Comparison of ENCODE assay signal across 21 mouse cellular contexts in the genomic region with DNA sequence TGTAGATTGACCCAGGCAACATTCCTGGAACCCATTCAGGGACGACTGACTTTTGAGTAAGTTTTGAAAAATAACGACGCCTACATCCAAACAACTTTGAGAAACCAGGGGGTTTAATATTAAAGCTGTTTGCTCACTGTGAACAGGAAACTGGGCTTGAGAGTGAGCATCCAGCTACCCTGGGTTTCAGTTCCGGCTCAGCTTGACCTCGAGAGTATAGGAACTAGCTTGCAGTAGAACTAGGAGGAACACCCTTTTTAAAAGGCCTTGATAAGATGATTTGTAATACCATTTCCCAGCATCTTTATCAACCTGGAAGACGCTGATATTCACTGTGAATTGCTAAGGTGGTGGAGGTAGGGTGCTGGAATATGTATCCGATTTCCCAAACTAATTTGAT. TPM values are rescaled to one million over a fixed set of nuclear protein-coding genes. Genes with fewer than 3 reads are reported as not detected.
A peak's percentile ranks its signal among the peaks of the same experiment; 100 is the strongest.
DNase-seq lines count a peak whose midpoint lies in the region; ATAC-seq and TF ChIP-seq lines count a peak whose summit lies in the region.
"Had no signal": no experiment of that assay in that cellular context is flagged by ENCODE, and none has a peak within 500 bp of the region (broad histone marks: within the 10 kb centered on the region; RNA-seq: fewer than 3 reads in every experiment).

No protein-coding gene starts in this region.

- DNase-seq in kidney, adult 11 months: no peak
- peak in 1 of 2 experiments; percentile 39 for DNase-seq in spleen, adult 2 months (ENCODE audit: low read depth in 1 of 2, low spot score in 2 of 2)
- no peak for DNase-seq in spleen, postnatal 14 days (ENCODE audit: low spot score in 2 of 2)
- no peak for DNase-seq in forebrain, embryonic 10.5 days (ENCODE audit: extremely low spot score, low spot score)
- no peak for DNase-seq in layer of hippocampus, adult 9-10 months (ENCODE audit: low spot score)
- DNase-seq: cerebellum, postnatal 14 days; gastrocnemius, postnatal 14 days; retina, postnatal 1 day; thymus, postnatal 4 days had no signal

- WGBS in kidney, embryonic 15.5 days: 66% methylated on average over 7 of the region's 7 CpGs
- 50% methylated on average over 7 of the region's 7 CpGs for WGBS in spleen, adult 2 months
- 20% methylated on average over 7 of the region's 7 CpGs for WGBS in macrophage (ENCODE audit: missing documents)
- 91% methylated on average over 7 of the region's 7 CpGs for WGBS in forebrain, embryonic 10.5 days

- no peak for ATAC-seq in kidney, embryonic 15.5 days (replicated peaks; ENCODE audit: low FRiP score)
- ATAC-seq in frontal cortex, adult (ENCODE audit: low TSS enrichment): no peak

- no peaks in the 10 kb centered on the region for H3K27me3 ChIP-seq in kidney, embryonic 15.5 days
- H3K27me3 ChIP-seq in spleen, adult 2 months (ENCODE audit: control insufficient read depth, insufficient read depth, low read length): no peaks in the 10 kb centered on the region
- no peaks in the 10 kb centered on the region for H3K27me3 ChIP-seq in forebrain, embryonic 10.5 days (ENCODE audit: poor library complexity, severe bottlenecking)
- H3K27me3 ChIP-seq: limb, embryonic 12.5 days; neural tube, embryonic 15.5 days had no signal

- H3K36me3 ChIP-seq in kidney, embryonic 15.5 days: no peaks in the 10 kb centered on the region
- H3K36me3 ChIP-seq in spleen, adult 2 months (ENCODE audit: control insufficient read depth, insufficient read depth, low read length): no peaks in the 10 kb centered on the region
- H3K36me3 ChIP-seq in macrophage (ENCODE audit: inconsistent target): no peaks in the 10 kb centered on the region
- H3K36me3 ChIP-seq in forebrain, embryonic 10.5 days (replicated peaks): no peaks in the 10 kb centered on the region
- H3K36me3 ChIP-seq: limb, embryonic 12.5 days; neural tube, embryonic 15.5 days had no signal

- TF ChIP-seq CTCF in spleen, adult 2 months (IDR thresholded peaks at IDR 0.05; ENCODE audit: extremely low read depth, insufficient read depth, insufficient read length, insufficient replicate concordance): no peak

- H3K9me3 ChIP-seq in kidney, embryonic 15.5 days (replicated peaks): no peaks in the 10 kb centered on the region
- no peaks in the 10 kb centered on the region for H3K9me3 ChIP-seq in forebrain, embryonic 10.5 days
- H3K9me3 ChIP-seq: limb, embryonic 12.5 days; neural tube, embryonic 15.5 days had no signal

- H3K9ac ChIP-seq in kidney, embryonic 15.5 days: no peak overlapping the region
- H3K9ac ChIP-seq: limb, embryonic 12.5 days; neural tube, embryonic 15.5 days had no signal

- no peak overlapping the region for H3K4me2 ChIP-seq in kidney, embryonic 15.5 days
- H3K4me2 ChIP-seq: limb, embryonic 12.5 days; neural tube, embryonic 15.5 days had no signal

- H3K27ac ChIP-seq in kidney, embryonic 15.5 days: peak overlapping the region; percentile 27; the same call in 1 of the 2 replicates
- 0 out of 2 replicates have a peak overlapping the region, but pooled peaks have one; percentile 5 for H3K27ac ChIP-seq in spleen, adult 2 months (ENCODE audit: insufficient read depth, low read length)
- H3K27ac ChIP-seq in macrophage: peak overlapping the region; percentile 84
- H3K27ac ChIP-seq in forebrain, embryonic 10.5 days: no peak overlapping the region
- H3K27ac ChIP-seq: left cerebral cortex, adult 2 months; limb, embryonic 12.5 days; neural tube, embryonic 15.5 days had no signal

- H3K4me1 ChIP-seq in kidney, embryonic 15.5 days: peaks cover 28% of the 10 kb centered on the region
- H3K4me1 ChIP-seq in spleen, adult 2 months (ENCODE audit: control insufficient read depth, insufficient read depth, insufficient read length): peaks cover 4% of the 10 kb centered on the region; the same call in 1 of the 2 replicates
- no peaks in the 10 kb centered on the region for H3K4me1 ChIP-seq in forebrain, embryonic 10.5 days
- H3K4me1 ChIP-seq: limb, embryonic 12.5 days; neural tube, embryonic 15.5 days had no signal

- no peak for TF ChIP-seq POLR2A in spleen, adult 2 months (IDR thresholded peaks at IDR 0.05; ENCODE audit: low read depth, low read length)

- no peak overlapping the region for H3K4me3 ChIP-seq in kidney, embryonic 15.5 days (replicated peaks)
- no peak overlapping the region for H3K4me3 ChIP-seq in spleen, adult 2 months (ENCODE audit: extremely low read depth, insufficient read depth, insufficient read length)
- no peak overlapping the region for H3K4me3 ChIP-seq in macrophage (ENCODE audit: inconsistent target)
- H3K4me3 ChIP-seq in forebrain, embryonic 10.5 days: no peak overlapping the region
- H3K4me3 ChIP-seq: left cerebral cortex, adult 2 months; limb, embryonic 12.5 days; neural tube, embryonic 15.5 days had no signal

- no peaks in the 10 kb centered on the region; the same call in 1 of the 2 replicates for H3K79me2 ChIP-seq in macrophage (ENCODE audit: inconsistent target)

RNA-seq across cellular contexts. Expression of gene Shld2, which starts 13.9 kb away (rescaled TPM):
- 10.5 and 11.0 TPM in 2 replicates for polyA plus RNA-seq in kidney, embryonic 15.5 days (2015; fragmentation: Nextera tagmentation; extraction: Ambion mirVana)
- 2.4 and 3.3 TPM in 2 replicates for polyA plus RNA-seq in spleen, adult 2 months (2012; rRNA removed)
- 10 to 100 TPM in 19 of 26 experiments, 1 to 10 TPM in 7; 5.0 to 42.9 (median 24.9) TPM for total RNA-seq in macrophage (2018; cell fraction: chromatin; rRNA removed)
- total RNA-seq in macrophage (2018; cell fraction: cytosol; rRNA removed): 10 to 100 TPM in 5 of 26 experiments, 1 to 10 TPM in 21; 2.2 to 11.4 (median 8.8) TPM
- total RNA-seq in macrophage (2018; cell fraction: nucleus; rRNA removed): 10 to 100 TPM in 17 of 26 experiments, 1 to 10 TPM in 9; 4.7 to 28.9 (median 16.4) TPM
- polyA plus RNA-seq in macrophage (2018): 5.9 to 7.5 TPM (median 7.1 TPM) in 3 replicates
- polyA plus RNA-seq in forebrain, embryonic 10.5 days (2016; fragmentation: Nextera tagmentation; extraction: Ambion mirVana): 8.4 and 9.8 TPM in 2 replicates

RNA-seq across cellular contexts. Expression of gene Glud1, which starts 14.2 kb away (rescaled TPM):
- polyA plus RNA-seq in kidney, embryonic 15.5 days (2015; fragmentation: Nextera tagmentation; extraction: Ambion mirVana): 102 and 105 TPM in 2 replicates
- 47.7 and 60.1 TPM in 2 replicates for polyA plus RNA-seq in spleen, adult 2 months (2012; rRNA removed)
- total RNA-seq in macrophage (2018; cell fraction: chromatin; rRNA removed): 100 to 1,000 TPM in 20 of 26 experiments, 10 to 100 TPM in 6; 64.0 to 268 (median 138) TPM
- 100 to 1,000 TPM; 115 to 181 (median 157) TPM for total RNA-seq in macrophage (2018; cell fraction: cytosol; rRNA removed)
- total RNA-seq in macrophage (2018; cell fraction: nucleus; rRNA removed): 100 to 1,000 TPM in 15 of 26 experiments, 10 to 100 TPM in 11; 70.0 to 169 (median 107) TPM
- polyA plus RNA-seq in macrophage (2018): 110 to 176 TPM (median 161 TPM) in 3 replicates
- 63.9 and 65.8 TPM in 2 replicates for polyA plus RNA-seq in forebrain, embryonic 10.5 days (2016; fragmentation: Nextera tagmentation; extraction: Ambion mirVana)

RNA-seq across cellular contexts. Expression of gene Fam25c, which starts 58.9 kb away (rescaled TPM):
- polyA plus RNA-seq in kidney, embryonic 15.5 days (2015; fragmentation: Nextera tagmentation; extraction: Ambion mirVana): 1.1 TPM in 1 of 2 replicates, not detected in the other
- not detected in 2 replicates for polyA plus RNA-seq in spleen, adult 2 months (2012; rRNA removed)
- total RNA-seq in macrophage (2018; cell fraction: chromatin; rRNA removed): not detected
- not detected for total RNA-seq in macrophage (2018; cell fraction: cytosol; rRNA removed)
- not detected for total RNA-seq in macrophage (2018; cell fraction: nucleus; rRNA removed)
- not detected in 3 replicates for polyA plus RNA-seq in macrophage (2018)
- not detected in 2 replicates for polyA plus RNA-seq in forebrain, embryonic 10.5 days (2016; fragmentation: Nextera tagmentation; extraction: Ambion mirVana)
- total RNA-seq: adrenal gland, postnatal 36 days; left cerebral cortex, adult 2 months; megakaryocyte-erythroid progenitor cell, adult 5-6 weeks had no signal
- polyA plus RNA-seq: embryonic facial prominence, embryonic 11.5 days; heart, embryonic 14.5 days; hindbrain, embryonic 11.5 days; intestine, embryonic 14.5 days; limb, embryonic 12.5 days; neural tube, embryonic 15.5 days had no signal
